Mouse (Mus musculus) intestine, embryonic 14.5 days (tissue): Measurements from ENCODE around the gene Pemt. TPM values are rescaled to one million over a fixed set of nuclear protein-coding genes. Genes with fewer than 3 reads are reported as not detected.

Experiments used
- ATAC-seq: fragments of 200-750 bp; cut with Nextera tagmentation; replicated peaks from 2 replicates; pipeline ENCODE4 v1.8.0; 2017; ENCODE audit warnings: low read depth, moderate number of reproducible peaks, moderate TSS enrichment, moderate library complexity; ENCODE audit not compliant: low FRiP score, low TSS enrichment
- DNase-seq: peaks from one replicate; pipeline ENCODE4 v3.0.0-alpha.2; 2018; ENCODE audit warnings: low spot score
- H3K27ac ChIP-seq: fragments of 300-500 bp; sonication (generic); 2 replicates; pipeline ENCODE4 v1.5.1; 2014; ENCODE audit warnings: low read depth, mild to moderate bottlenecking, control low read depth
- H3K27me3 ChIP-seq: fragments of 300-500 bp; sonication (generic); replicated peaks from 2 replicates; pipeline ENCODE4 v1.6.1; 2014; ENCODE audit warnings: low read length, control low read depth; ENCODE audit not compliant: control insufficient read depth, insufficient read depth
- H3K36me3 ChIP-seq: fragments of 300-500 bp; sonication (generic); 2 replicates; pipeline ENCODE4 v1.6.1; 2014; ENCODE audit warnings: low read length, control low read depth; ENCODE audit not compliant: control insufficient read depth, insufficient read depth
- H3K4me1 ChIP-seq: fragments of 300-500 bp; sonication (generic); replicated peaks from 2 replicates; pipeline ENCODE4 v1.6.1; 2014; ENCODE audit warnings: low read length, control low read depth, mixed read lengths; ENCODE audit not compliant: control insufficient read depth, insufficient read depth
- H3K4me2 ChIP-seq: fragments of 300-500 bp; sonication (generic); 2 replicates; pipeline ENCODE4 v1.6.1; 2014; ENCODE audit warnings: low read length
- H3K4me3 ChIP-seq: fragments of 300-500 bp; sonication (generic); 2 replicates; pipeline ENCODE4 v1.5.1; 2014; ENCODE audit warnings: low read depth, low read length, control low read depth, mixed read lengths
- H3K9ac ChIP-seq: fragments of 300-500 bp; sonication (generic); 2 replicates; pipeline ENCODE4 v1.6.1; 2014; ENCODE audit warnings: mild to moderate bottlenecking, low read length
- H3K9me3 ChIP-seq: fragments of 300-500 bp; sonication (generic); 2 replicates; pipeline ENCODE4 v1.6.1; 2016; ENCODE audit warnings: low read length, control low read depth; ENCODE audit not compliant: control insufficient read depth
- WGBS: fragments of 180-500 bp; shearing (Covaris S2); extraction: QIAGEN DNeasy Blood & Tissue Kit; methylation state at CpG from one replicate; pipeline ENCODE4 v1.1.7; 2014; 5-methylcytosine and 5-hydroxymethylcytosine counted together
- polyA plus RNA-seq: library from polyadenylated mRNA; unstranded; fragments of >200 nt; fragmentation: Nextera tagmentation; extraction: Ambion mirVana; gene quantifications from 2 replicates; pipeline ENCODE4 v1.2.1, GENCODE M21; 2014

Pemt gene
- polyA plus RNA-seq, 1 experiment from 2014 or later: 9.1 TPM

- ATAC-seq: 0 out of 2 replicates have a peak, but pooled peaks have one; percentile 16
- H3K4me1 ChIP-seq: peaks cover 11% of the 10 kb centered on the region
- no peaks in the 10 kb centered on the region for H3K36me3 ChIP-seq
- WGBS: 3% methylated on average over 2 of the region's 2 CpGs
- peak overlapping the region; percentile 69; the same call in 1 of the 2 replicates for H3K27ac ChIP-seq
- no peak overlapping the region for H3K9ac ChIP-seq
- H3K4me3 ChIP-seq: no peak overlapping the region
- no peaks in the 10 kb centered on the region for H3K27me3 ChIP-seq
- no peak overlapping the region for H3K4me2 ChIP-seq
- DNase-seq: peak; percentile 94
- H3K9me3 ChIP-seq: no peaks in the 10 kb centered on the region
These were observed 19.0 kb downstream of the Pemt start for GRCm38 (mm10) chr11:60027272-60027671.

DNA sequence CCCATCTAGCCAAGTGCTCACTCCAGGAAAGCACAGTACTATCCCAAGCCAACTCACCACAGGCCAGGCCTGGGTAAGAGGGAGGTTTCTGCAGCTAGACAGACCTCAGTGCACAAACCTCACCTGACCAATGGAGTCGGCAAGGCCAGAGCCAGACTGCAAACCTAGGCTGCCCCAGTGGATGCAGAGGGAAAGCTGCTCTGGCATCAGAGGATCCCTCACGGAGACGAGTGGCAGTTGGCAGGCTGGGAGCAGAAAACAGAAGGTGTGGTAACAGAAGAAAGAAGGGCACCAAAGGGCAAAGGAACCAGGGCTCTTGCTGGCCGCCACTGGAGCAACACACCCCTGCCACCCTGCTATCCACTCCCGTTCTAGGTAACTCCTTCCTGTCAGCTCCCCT is 20.1 kb downstream of the Pemt start:
- H3K27me3 ChIP-seq: no peaks in the 10 kb centered on the region
- DNase-seq (no peak), ATAC-seq (no peak)
- WGBS: 83% methylated on average over 5 of the region's 5 CpGs
- H3K9ac ChIP-seq: no peak overlapping the region
- H3K36me3 ChIP-seq: no peaks in the 10 kb centered on the region
- H3K27ac ChIP-seq: no peak overlapping the region
- no peak overlapping the region for H3K4me3 ChIP-seq
- H3K9me3 ChIP-seq: no peaks in the 10 kb centered on the region
- no peak overlapping the region for H3K4me2 ChIP-seq
- H3K4me1 ChIP-seq: peaks cover 11% of the 10 kb centered on the region

DNA sequence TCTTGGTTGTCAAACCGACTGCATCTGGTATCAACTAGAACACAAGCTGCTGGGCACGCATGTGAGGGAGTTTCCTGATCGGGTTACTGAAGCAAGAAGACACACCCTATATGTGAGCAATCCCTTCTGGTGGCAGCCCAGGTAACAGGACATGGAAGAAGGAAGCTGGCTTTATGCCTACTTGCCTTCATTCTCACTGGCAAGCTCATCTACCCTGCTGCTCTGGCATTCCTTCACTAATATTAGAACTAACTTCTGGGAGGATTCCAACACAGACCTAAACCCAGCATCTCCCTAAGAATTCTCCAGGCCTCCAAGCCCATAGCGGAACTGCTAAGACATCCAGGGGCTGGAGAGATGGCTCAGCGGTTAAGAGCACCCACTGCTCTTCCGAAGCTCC is 25.1 kb downstream of the Pemt start:
- no peak overlapping the region for H3K4me2 ChIP-seq
- no peaks in the 10 kb centered on the region for H3K4me1 ChIP-seq
- no peaks in the 10 kb centered on the region for H3K9me3 ChIP-seq
- H3K27me3 ChIP-seq: no peaks in the 10 kb centered on the region
- ATAC-seq (no peak), DNase-seq (no peak)
- no peak overlapping the region for H3K4me3 ChIP-seq
- H3K27ac ChIP-seq: no peak overlapping the region
- H3K9ac ChIP-seq: no peak overlapping the region
- WGBS: 90% methylated on average over 6 of the region's 6 CpGs
- no peaks in the 10 kb centered on the region for H3K36me3 ChIP-seq

- H3K4me2 ChIP-seq: no peak overlapping the region
- H3K27ac ChIP-seq: no peak overlapping the region
- DNase-seq (no peak), ATAC-seq (no peak)
- H3K4me1 ChIP-seq: no peaks in the 10 kb centered on the region
- no peaks in the 10 kb centered on the region for H3K36me3 ChIP-seq
- no peaks in the 10 kb centered on the region for H3K27me3 ChIP-seq
- no peak overlapping the region for H3K4me3 ChIP-seq
- H3K9me3 ChIP-seq: no peaks in the 10 kb centered on the region
- H3K9ac ChIP-seq: no peak overlapping the region
- WGBS: 49% methylated on average over 4 of the region's 4 CpGs
These were observed 29.6 kb downstream of the Pemt start for GRCm38 (mm10) chr11:60016726-60017125.

GRCm38 (mm10) chr11:60011516-60011915 is 34.8 kb downstream of the Pemt start:
- Histone ChIP-seq H3K9me3 (no peaks in the 10 kb centered on the region), H3K9ac (no peak overlapping the region), H3K4me1 (no peaks in the 10 kb centered on the region), H3K27ac (no peak overlapping the region), H3K4me3 (no peak overlapping the region), H3K4me2 (no peak overlapping the region), H3K36me3 (no peaks in the 10 kb centered on the region), H3K27me3 (no peaks in the 10 kb centered on the region)
- ATAC-seq: no peak
- 91% methylated on average over 3 of the region's 3 CpGs for WGBS
- DNase-seq: no peak

- no peaks in the 10 kb centered on the region for H3K36me3 ChIP-seq
- H3K4me1 ChIP-seq: no peaks in the 10 kb centered on the region
- no peak overlapping the region for H3K4me3 ChIP-seq
- DNase-seq (no peak), ATAC-seq (no peak)
- no peak overlapping the region for H3K9ac ChIP-seq
- no peak overlapping the region for H3K4me2 ChIP-seq
- no peaks in the 10 kb centered on the region for H3K27me3 ChIP-seq
- no peak overlapping the region for H3K27ac ChIP-seq
- WGBS: 87% methylated on average over 3 of the region's 3 CpGs
- no peaks in the 10 kb centered on the region for H3K9me3 ChIP-seq
These were observed 36.8 kb downstream of the Pemt start for GRCm38 (mm10) chr11:60009451-60009850.

GRCm38 (mm10) chr11:60005866-60006265 is 40.4 kb downstream of the Pemt start:
- DNase-seq (no peak), ATAC-seq (no peak)
- H3K36me3 ChIP-seq: no peaks in the 10 kb centered on the region
- no peak overlapping the region for H3K27ac ChIP-seq
- no peaks in the 10 kb centered on the region for H3K4me1 ChIP-seq
- H3K27me3 ChIP-seq: no peaks in the 10 kb centered on the region
- H3K4me2 ChIP-seq: no peak overlapping the region
- H3K9ac ChIP-seq: no peak overlapping the region
- WGBS: 76% methylated on average over 3 of the region's 3 CpGs
- H3K4me3 ChIP-seq: no peak overlapping the region
- no peaks in the 10 kb centered on the region for H3K9me3 ChIP-seq

- WGBS: 81% methylated on average over 6 of the region's 6 CpGs
These were observed 41.6 kb downstream of the Pemt start for GRCm38 (mm10) chr11:60004716-60005115.

DNA sequence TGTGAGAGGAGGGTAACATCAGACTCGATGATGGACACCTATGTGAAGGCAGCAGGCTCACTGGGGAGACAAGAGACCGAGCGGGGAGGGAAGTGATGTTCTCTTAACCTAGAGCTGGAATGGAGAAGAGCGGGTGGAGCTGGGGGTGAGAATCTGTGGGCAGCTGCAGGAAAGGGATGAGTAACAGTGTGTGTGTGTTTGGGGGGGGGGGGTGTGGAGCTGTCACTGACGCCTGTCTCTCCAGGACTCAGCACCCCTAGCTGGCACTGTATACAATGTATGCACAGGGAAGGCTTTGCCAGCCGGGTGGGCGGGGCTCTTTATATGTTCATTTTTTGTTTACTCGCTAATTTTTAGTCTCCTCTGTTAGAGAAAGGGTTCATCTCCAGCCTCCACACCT is 42.5 kb downstream of the Pemt start:
- no peak overlapping the region for H3K4me2 ChIP-seq
- no peaks in the 10 kb centered on the region for H3K36me3 ChIP-seq
- H3K9ac ChIP-seq: no peak overlapping the region
- no peak for DNase-seq
- H3K4me3 ChIP-seq: no peak overlapping the region
- ATAC-seq: no peak
- no peaks in the 10 kb centered on the region for H3K9me3 ChIP-seq
- H3K27me3 ChIP-seq: no peaks in the 10 kb centered on the region
- WGBS: 83% methylated on average over 8 of the region's 8 CpGs
- no peaks in the 10 kb centered on the region for H3K4me1 ChIP-seq
- H3K27ac ChIP-seq: no peak overlapping the region

More at GRCm38 (mm10) chr11:60004716-60005115, 41.6 kb downstream of the Pemt start:
- no peak overlapping the region for H3K4me3 ChIP-seq
- no peak overlapping the region for H3K27ac ChIP-seq
- no peaks in the 10 kb centered on the region for H3K36me3 ChIP-seq
- ATAC-seq: no peak
- no peaks in the 10 kb centered on the region for H3K4me1 ChIP-seq
- no peak overlapping the region for H3K4me2 ChIP-seq
- no peak for DNase-seq
- H3K9me3 ChIP-seq: no peaks in the 10 kb centered on the region
- no peaks in the 10 kb centered on the region for H3K27me3 ChIP-seq
- no peak overlapping the region for H3K9ac ChIP-seq
